Mouse (Mus musculus) liver, adult 10 weeks (tissue): ENCODE data around the gene Olfr601. TPM values are rescaled to one million over a fixed set of nuclear protein-coding genes. Genes with fewer than 3 reads are reported as not detected.

Experiments
- polyA plus RNA-seq: library from polyadenylated mRNA; stranded (reverse); fragments of 350-450 nt; fragmentation: Illumina TruSeq; extraction: RNeasy Lipid Tissue Mini Kit (QIAGEN cat#74804); gene quantifications from one replicate; pipeline ENCODE4 v1.2.3, GENCODE M21; 2014; ENCODE audit warnings: low read depth, low replicate concordance

Olfr601 gene
- polyA plus RNA-seq = not detected

DNA sequence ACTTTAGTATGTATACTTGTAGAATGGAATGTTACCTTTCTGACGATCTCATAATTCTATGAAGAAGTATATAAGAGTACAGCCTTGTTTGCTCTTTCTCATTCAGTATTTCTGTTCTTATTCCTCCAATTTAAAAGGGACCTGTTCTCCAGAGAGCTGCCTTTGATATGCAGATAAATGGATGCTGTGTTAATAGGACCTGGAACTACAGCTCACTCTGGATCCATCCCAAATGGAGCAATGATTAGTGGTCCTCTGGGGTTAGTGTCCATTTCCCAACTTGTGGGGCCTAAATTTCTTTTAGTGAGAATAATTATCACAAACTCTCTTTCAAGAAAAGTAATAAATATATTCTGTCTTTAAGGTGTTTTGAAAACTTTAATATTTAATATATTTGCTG, at the start of gene Olfr601:
TSS of gene Olfr601 (minus strand) at position 101 of the 400 bp plus-strand sequence.

DNA sequence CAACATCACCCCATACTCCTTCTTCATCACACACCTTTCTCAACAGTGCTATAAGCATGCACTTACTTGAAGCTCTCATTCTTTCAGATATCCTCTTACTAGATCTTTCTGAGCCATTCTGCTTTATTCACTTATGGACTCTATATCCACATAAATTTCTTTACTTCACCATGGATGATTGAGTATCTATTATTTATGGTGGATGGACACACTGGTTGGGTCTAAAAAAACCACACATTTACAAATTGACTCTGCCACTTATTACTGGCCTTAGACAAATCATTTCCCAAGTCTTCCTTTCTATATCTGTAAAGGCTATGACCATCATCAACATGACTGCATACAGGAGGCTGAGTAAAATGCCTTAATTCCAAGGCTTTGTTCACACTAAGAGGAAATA, 23.6 kb upstream of the Olfr601 start, which contains the start of gene Olfr603:
TSS of gene Olfr603 (minus strand) at position 101 of the 400 bp plus-strand sequence.

DNA sequence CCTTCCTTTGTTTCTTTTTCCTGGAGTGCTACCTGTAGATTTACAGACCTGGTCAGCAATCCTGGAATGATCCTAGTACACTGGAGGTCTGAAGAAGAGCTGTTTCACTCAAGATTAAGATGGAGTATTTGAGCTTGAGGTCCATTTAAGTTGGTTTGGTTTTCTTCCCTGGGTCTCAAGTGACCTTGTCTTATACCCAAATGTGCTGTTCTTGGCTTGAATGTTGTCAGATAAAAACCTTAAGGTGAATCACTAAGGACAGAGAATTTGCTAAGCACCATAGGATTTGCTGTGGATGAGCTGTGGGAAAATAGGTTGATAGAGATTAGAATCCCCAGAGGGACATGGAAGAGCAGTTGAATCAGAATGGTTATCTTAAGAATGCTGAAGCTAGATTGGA, 12.9 kb downstream of the Olfr601 start, which contains the start of gene Olfr600:
TSS of gene Olfr600 (minus strand) at position 101 of the 400 bp plus-strand sequence.

GRCm38 (mm10) chr7:103335617-103336016, 26.8 kb downstream of the Olfr601 start, which contains the start of gene Olfr599:
Olfr599 (plus strand) TSS chr7:103335917.

DNA sequence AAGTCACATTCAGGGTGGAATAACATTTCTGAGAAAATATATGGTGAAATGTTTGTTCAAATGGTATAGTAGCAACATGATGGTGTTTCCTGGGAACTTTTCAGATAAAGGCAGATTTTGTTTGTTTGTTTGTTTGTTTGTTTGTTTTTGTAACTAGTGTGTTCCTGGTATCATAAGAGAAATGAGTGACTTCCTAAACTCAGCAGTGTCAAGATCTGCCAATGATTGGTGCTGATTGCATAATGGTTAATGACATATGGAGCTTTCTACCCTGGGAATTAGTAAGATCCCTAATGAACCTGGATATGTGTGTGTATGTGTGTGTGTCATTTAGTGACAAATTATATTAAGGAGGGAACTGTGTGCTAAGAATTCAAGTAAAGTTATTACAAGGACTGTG, 39.2 kb downstream of the Olfr601 start, which contains the start of gene Olfr598:
TSS of gene Olfr598 (plus strand) at position 301 of the 400 bp plus-strand sequence.

DNA sequence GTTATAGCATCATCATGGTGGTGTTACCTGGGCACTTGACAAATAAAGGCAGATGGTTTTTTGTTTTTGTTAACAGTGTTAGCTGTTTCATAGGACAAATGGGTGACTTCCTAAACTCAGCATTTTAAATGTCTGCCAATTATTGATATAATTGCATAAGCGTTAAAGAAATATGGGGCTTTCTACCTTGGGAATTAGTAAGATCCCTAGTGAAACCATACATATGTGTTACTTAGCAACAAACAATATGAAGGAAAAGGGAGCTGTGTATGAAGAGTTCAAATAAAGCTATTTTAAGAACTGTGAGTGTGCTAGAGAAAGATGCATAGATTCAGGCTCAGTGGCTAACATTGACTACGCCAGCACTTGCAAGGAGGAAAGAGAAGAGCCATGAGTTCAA, 46.4 kb downstream of the Olfr601 start, which contains the start of gene Olfr597:
TSS of gene Olfr597 (plus strand) at position 301 of the 400 bp plus-strand sequence.

Other genes starting within 250 kb of the Olfr601 start
- gene Olfr586, start 237.0 kb downstream of the Olfr601 start, polyA plus RNA-seq = not detected
- gene Olfr588-ps1, start 221.8 kb downstream of the Olfr601 start, polyA plus RNA-seq = not detected
- not detected for gene Olfr589, start 206.3 kb downstream of the Olfr601 start, polyA plus RNA-seq
- gene Olfr591, start 184.3 kb downstream of the Olfr601 start, polyA plus RNA-seq = not detected
- gene Olfr592, start 177.9 kb downstream of the Olfr601 start, polyA plus RNA-seq = not detected
- not detected for gene Olfr593, start 150.8 kb downstream of the Olfr601 start, polyA plus RNA-seq
- not detected for gene Olfr594, start 145.7 kb downstream of the Olfr601 start, polyA plus RNA-seq
- not detected for gene Usp17ld, start 110.2 kb downstream of the Olfr601 start, polyA plus RNA-seq
- gene Olfr596, start 57.0 kb downstream of the Olfr601 start, polyA plus RNA-seq = not detected
- gene Olfr597, start 46.3 kb downstream of the Olfr601 start, polyA plus RNA-seq = not detected
- not detected for gene Olfr598, start 39.1 kb downstream of the Olfr601 start, polyA plus RNA-seq
- gene Olfr599, start 26.7 kb downstream of the Olfr601 start, polyA plus RNA-seq = not detected
- not detected for gene Olfr600, start 13.0 kb downstream of the Olfr601 start, polyA plus RNA-seq
- not detected for gene Olfr603, start 23.5 kb upstream of the Olfr601 start, polyA plus RNA-seq
- gene Usp17lc, start 52.4 kb upstream of the Olfr601 start, polyA plus RNA-seq = not detected
- not detected for gene Olfr605, start 82.8 kb upstream of the Olfr601 start, polyA plus RNA-seq
- gene Olfr606, start 86.4 kb upstream of the Olfr601 start, polyA plus RNA-seq = not detected
- gene Olfr607, start 101.5 kb upstream of the Olfr601 start, polyA plus RNA-seq = not detected
- gene Olfr608, start 107.2 kb upstream of the Olfr601 start, polyA plus RNA-seq = not detected
- gene Olfr609, start 135.4 kb upstream of the Olfr601 start, polyA plus RNA-seq = not detected
- gene Olfr610, start 149.5 kb upstream of the Olfr601 start, polyA plus RNA-seq = not detected
- gene Olfr611, start 158.2 kb upstream of the Olfr601 start, polyA plus RNA-seq = not detected
- gene Olfr612, start 180.1 kb upstream of the Olfr601 start, polyA plus RNA-seq = not detected
- not detected for gene Olfr613, start 185.4 kb upstream of the Olfr601 start, polyA plus RNA-seq
- not detected for gene Olfr615, start 193.4 kb upstream of the Olfr601 start, polyA plus RNA-seq
- gene Olfr616, start 206.5 kb upstream of the Olfr601 start, polyA plus RNA-seq = not detected
- not detected for gene Olfr617, start 210.4 kb upstream of the Olfr601 start, polyA plus RNA-seq
- gene Olfr618, start 227.4 kb upstream of the Olfr601 start, polyA plus RNA-seq = not detected
- gene Olfr619, start 237.9 kb upstream of the Olfr601 start, polyA plus RNA-seq = not detected
- gene Olfr620, start 249.9 kb upstream of the Olfr601 start, polyA plus RNA-seq = not detected